Mouse (Mus musculus) large intestine, adult 2 months (tissue): ENCODE results near the gene Dtx3. TPM values are rescaled to one million over a fixed set of nuclear protein-coding genes. Genes with fewer than 3 reads are reported as not detected.
"Not testable (repeated sequence)": the region's sequence is repeated elsewhere in the genome, so short reads cannot be mapped to it uniquely, and the experiment has no call there.

Experiments used
- DNase-seq: peaks from one replicate; pipeline ENCODE4 v3.0.0-alpha.2; 2012; ENCODE audit warnings: low read depth, low spot score
- WGBS: fragments of 180-500 bp; shearing (Covaris S2); methylation state at CpG from one replicate; pipeline ENCODE4 v1.1.7; 2018; 5-methylcytosine and 5-hydroxymethylcytosine counted together
- polyA plus RNA-seq: library from polyadenylated mRNA; depleted of rRNA; stranded (reverse); fragments of >200 nt; gene quantifications from 2 replicates; pipeline ENCODE4 v1.2.3, GENCODE M21; 2012; rRNA removed

Gene Dtx3
- polyA plus RNA-seq, 1 experiment, result 38.0 TPM

GRCm38 (mm10) chr10:127152556-127152955 lies 43.0 kb downstream of the Dtx3 start:
- WGBS, result 78% methylated on average over 10 of the region's 10 CpGs
- not testable (repeated sequence) for DNase-seq

- DNase-seq, result not testable (repeated sequence)
- WGBS, result 49% methylated on average over 3 of the region's 3 CpGs
Observed at GRCm38 (mm10) chr10:127151233-127151632, 44.3 kb downstream of the Dtx3 start.

GRCm38 (mm10) chr10:127150471-127150872 lies 45.1 kb downstream of the Dtx3 start:
- 21% methylated on average over 4 of the region's 4 CpGs for WGBS
- no peak for DNase-seq

GRCm38 (mm10) chr10:127147135-127147534 lies 48.4 kb downstream of the Dtx3 start:
- DNase-seq, result no peak
- WGBS, result 38% methylated on average over 6 of the region's 6 CpGs

GRCm38 (mm10) chr10:127145303-127145702 lies 50.2 kb downstream of the Dtx3 start:
- no peak for DNase-seq
- WGBS, result 75% methylated on average over 5 of the region's 5 CpGs

GRCm38 (mm10) chr10:127144536-127144935 lies 51.0 kb downstream of the Dtx3 start:
- WGBS, result 43% methylated on average over 7 of the region's 7 CpGs
- no peak for DNase-seq

GRCm38 (mm10) chr10:127143228-127143627 lies 52.3 kb downstream of the Dtx3 start:
- DNase-seq, result no peak
- 89% methylated on average over 8 of the region's 8 CpGs for WGBS

- no peak for DNase-seq
- 63% methylated on average over 8 of the region's 8 CpGs for WGBS
Observed at GRCm38 (mm10) chr10:127141500-127141899, 54.0 kb downstream of the Dtx3 start.

- WGBS, result 71% methylated on average over 11 of the region's 11 CpGs
- DNase-seq, result no peak
Observed at GRCm38 (mm10) chr10:127140971-127141370, 54.6 kb downstream of the Dtx3 start.

Other genes starting within 250 kb of the Dtx3 start
- 123 TPM in 2 replicates for gene Ctdsp2, start 217.0 kb downstream of the Dtx3 start, polyA plus RNA-seq
- gene Avil, start 195.0 kb downstream of the Dtx3 start, polyA plus RNA-seq, result 1.5 and 2.1 TPM in 2 replicates
- gene Tsfm, start 164.9 kb downstream of the Dtx3 start, polyA plus RNA-seq, result 39.0 and 39.4 TPM in 2 replicates
- gene Mettl1, start 154.3 kb downstream of the Dtx3 start, polyA plus RNA-seq, result 20.7 and 22.6 TPM in 2 replicates
- gene Eef1akmt3, start 154.2 kb downstream of the Dtx3 start, polyA plus RNA-seq, result 1.4 TPM in 2 replicates
- 0.22 and 0.27 TPM in 2 replicates for gene Cyp27b1, start 147.5 kb downstream of the Dtx3 start, polyA plus RNA-seq
- 3.2 and 3.5 TPM in 2 replicates for gene March9, start 135.5 kb downstream of the Dtx3 start, polyA plus RNA-seq
- 228 and 258 TPM in 2 replicates for gene Cdk4, start 132.2 kb downstream of the Dtx3 start, polyA plus RNA-seq
- 73.8 and 85.4 TPM in 2 replicates for gene Tspan31, start 125.5 kb downstream of the Dtx3 start, polyA plus RNA-seq
- 4.0 and 7.1 TPM in 2 replicates for gene Agap2, start 120.4 kb downstream of the Dtx3 start, polyA plus RNA-seq
- 71.3 and 102 TPM in 2 replicates for gene Os9, start 74.6 kb downstream of the Dtx3 start, polyA plus RNA-seq
- gene B4galnt1, start 30.5 kb downstream of the Dtx3 start, polyA plus RNA-seq, result 247 and 361 TPM in 2 replicates
- 0.41 and 0.90 TPM in 2 replicates for gene Slc26a10, start 15.1 kb downstream of the Dtx3 start, polyA plus RNA-seq
- gene Arhgef25, start 5.6 kb downstream of the Dtx3 start, polyA plus RNA-seq, result 16.0 and 20.5 TPM in 2 replicates
- gene Pip4k2c, start 15.9 kb upstream of the Dtx3 start, polyA plus RNA-seq, result 38.9 and 42.6 TPM in 2 replicates
- gene Kif5a, start 67.6 kb upstream of the Dtx3 start, polyA plus RNA-seq, result 1.2 and 2.0 TPM in 2 replicates
- 181 and 201 TPM in 2 replicates for gene Dctn2, start 70.6 kb upstream of the Dtx3 start, polyA plus RNA-seq
- gene Mbd6, start 93.3 kb upstream of the Dtx3 start, polyA plus RNA-seq, result 27.9 and 36.8 TPM in 2 replicates
- 43.8 and 63.0 TPM in 2 replicates for gene Mars, start 116.1 kb upstream of the Dtx3 start, polyA plus RNA-seq
- gene Arhgap9, start 126.2 kb upstream of the Dtx3 start, polyA plus RNA-seq, result 10.0 and 11.3 TPM in 2 replicates
- 5.1 and 8.9 TPM in 2 replicates for gene Gli1, start 146.2 kb upstream of the Dtx3 start, polyA plus RNA-seq
- not detected in 2 replicates for gene Inhbe, start 158.7 kb upstream of the Dtx3 start, polyA plus RNA-seq
- not detected in 2 replicates for gene Inhbc, start 174.7 kb upstream of the Dtx3 start, polyA plus RNA-seq
- 47.2 and 49.4 TPM in 2 replicates for gene R3hdm2, start 184.6 kb upstream of the Dtx3 start, polyA plus RNA-seq